Mouse (Mus musculus) intestine, embryonic 16.5 days (tissue): ENCODE measurements at regions not wholly inside any gene's neighbourhood (a gene's known extent, or its start where the extent isn't known, plus 50 kb on each side); places are given as distances from the start of the nearest gene placed in this dataset. TPM values are rescaled to one million over a fixed set of nuclear protein-coding genes. Genes with fewer than 3 reads are reported as not detected.

ENCODE experiments used
- ATAC-seq: fragments of 200-750 bp; cut with Nextera tagmentation; 2 replicates; pipeline ENCODE4 v1.8.0; 2017; ENCODE audit warnings: moderate TSS enrichment, moderate library complexity
- H3K27ac ChIP-seq: fragments of 300-500 bp; sonication (generic); 2 replicates; pipeline ENCODE4 v1.5.1; 2014; ENCODE audit warnings: mild to moderate bottlenecking, low read length
- H3K27me3 ChIP-seq: fragments of 300-500 bp; sonication (generic); replicated peaks from 2 replicates; pipeline ENCODE4 v1.6.1; 2014; ENCODE audit warnings: low read length, control low read depth, mixed read lengths; ENCODE audit not compliant: control insufficient read depth, insufficient read depth
- H3K36me3 ChIP-seq: fragments of 300-500 bp; sonication (generic); 2 replicates; pipeline ENCODE4 v1.6.1; 2014; ENCODE audit warnings: low read length, control low read depth; ENCODE audit not compliant: control insufficient read depth, insufficient read depth
- H3K4me1 ChIP-seq: fragments of 300-500 bp; sonication (generic); 2 replicates; pipeline ENCODE4 v1.6.1; 2014; ENCODE audit warnings: low read length, control low read depth, mixed read lengths; ENCODE audit not compliant: control insufficient read depth, insufficient read depth
- H3K4me2 ChIP-seq: fragments of 300-500 bp; sonication (generic); 2 replicates; pipeline ENCODE4 v1.6.1; 2014; ENCODE audit warnings: low read depth, low read length, control low read depth
- H3K4me3 ChIP-seq: fragments of 300-500 bp; sonication (generic); 2 replicates; pipeline ENCODE4 v1.5.1; 2014; ENCODE audit warnings: mild to moderate bottlenecking, low read length
- H3K9ac ChIP-seq: fragments of 300-500 bp; sonication (generic); 2 replicates; pipeline ENCODE4 v1.6.1; 2014; ENCODE audit warnings: low read depth, low read length
- H3K9me3 ChIP-seq: fragments of 300-500 bp; sonication (generic); 2 replicates; pipeline ENCODE4 v1.6.1; 2016; ENCODE audit warnings: low read length, control low read depth; ENCODE audit not compliant: control insufficient read depth
- WGBS: fragments of 180-500 bp; shearing (Covaris S2); extraction: QIAGEN DNeasy Blood & Tissue Kit; methylation state at CpG from one replicate; pipeline ENCODE4 v1.1.7; 2014; 5-methylcytosine and 5-hydroxymethylcytosine counted together
- microRNA-seq: library from miRNA; unstranded; fragments of <30 nt; microRNA quantifications from one replicate; pipeline ENCODE4, GENCODE M21; 2016

DNA sequence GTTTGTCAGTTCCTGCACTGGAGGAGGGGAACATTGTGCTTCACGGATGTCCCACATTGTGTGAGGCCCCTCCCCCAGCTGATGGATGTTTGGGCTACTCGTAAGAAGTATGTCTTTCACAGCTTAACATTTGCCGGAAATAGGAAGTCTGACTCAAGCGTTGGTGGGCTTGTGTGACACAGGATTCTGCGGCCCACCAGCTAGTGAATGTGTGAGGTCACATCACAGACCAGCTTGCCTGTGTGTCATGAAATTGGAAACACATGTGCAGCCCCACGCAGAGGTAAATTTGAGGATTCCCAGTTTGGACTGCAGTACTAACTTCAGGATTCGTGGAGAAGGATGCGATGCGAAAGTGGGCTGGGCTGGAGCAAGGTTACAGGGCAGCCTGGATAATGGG is 1126.6 kb upstream of the A1bg start:
- Histone ChIP-seq H3K27ac (no peak overlapping the region), H3K9ac (no peak overlapping the region), H3K4me2 (no peak overlapping the region), H3K4me1 (peaks cover 4% of the 10 kb centered on the region; the same call in 1 of the 2 replicates), H3K36me3 (0 out of 2 replicates have a peak, but pooled peaks cover 3% of the 10 kb centered on the region), H3K9me3 (peaks cover 2% of the 10 kb centered on the region; the same call in 1 of the 2 replicates), H3K4me3 (no peak overlapping the region), H3K27me3 (no peaks in the 10 kb centered on the region)
- no peak for ATAC-seq
- WGBS = 69% methylated on average over 9 of the region's 9 CpGs

DNA sequence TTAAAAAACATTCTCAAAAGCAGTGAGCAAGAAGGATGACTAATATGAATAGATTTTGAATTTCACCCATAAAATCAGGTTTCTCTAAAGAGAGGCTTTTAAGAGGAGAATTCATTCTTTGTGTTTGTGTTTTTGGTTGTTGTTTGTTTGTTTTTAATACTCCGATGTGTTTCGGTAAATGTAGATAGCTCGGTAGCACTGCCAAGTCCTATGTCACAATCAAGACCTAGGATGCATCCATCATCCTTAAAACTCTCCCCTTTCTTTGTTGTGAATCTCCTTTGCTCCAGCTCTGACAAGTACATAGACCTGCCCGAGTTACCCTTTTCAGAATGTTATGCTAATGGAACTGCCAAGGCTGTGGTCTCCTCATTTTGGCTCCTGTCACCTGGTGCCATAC is 1126.2 kb upstream of the A1bg start:
- WGBS = 81% methylated on average over 4 of the region's 4 CpGs
- Histone ChIP-seq H3K27ac (no peak overlapping the region), H3K4me1 (peaks cover 4% of the 10 kb centered on the region; the same call in 1 of the 2 replicates), H3K27me3 (no peaks in the 10 kb centered on the region), H3K4me3 (no peak overlapping the region), H3K4me2 (no peak overlapping the region), H3K36me3 (0 out of 2 replicates have a peak, but pooled peaks cover 3% of the 10 kb centered on the region), H3K9me3 (peaks cover 2% of the 10 kb centered on the region; the same call in 1 of the 2 replicates), H3K9ac (no peak overlapping the region)
- ATAC-seq = no peak

DNA sequence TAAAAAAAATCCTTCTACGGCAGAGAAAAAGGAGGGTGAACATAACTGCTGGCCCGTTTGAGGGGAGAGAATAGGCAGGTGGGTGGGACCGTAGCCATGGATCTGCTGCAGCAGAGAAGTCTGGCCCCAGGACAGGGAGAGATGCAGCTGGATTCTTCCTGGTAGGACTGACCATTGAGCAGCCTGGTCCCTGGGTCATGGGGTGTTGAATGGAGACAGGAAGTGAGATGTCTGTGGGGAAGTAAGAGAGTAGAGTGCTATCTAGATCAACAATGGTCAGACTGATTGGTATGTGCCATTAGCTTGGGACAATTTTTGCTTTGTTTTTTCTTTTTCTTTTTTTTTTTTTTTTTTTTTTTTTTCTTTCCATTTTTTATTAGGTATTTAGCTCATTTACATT is 1123.5 kb upstream of the A1bg start:
- H3K4me2 ChIP-seq = no peak overlapping the region
- no peaks in the 10 kb centered on the region for H3K27me3 ChIP-seq
- H3K9me3 ChIP-seq = peaks cover 2% of the 10 kb centered on the region; the same call in 1 of the 2 replicates
- ATAC-seq = no peak
- H3K9ac ChIP-seq = no peak overlapping the region
- no peak overlapping the region for H3K4me3 ChIP-seq
- H3K27ac ChIP-seq = no peak overlapping the region
- 0 out of 2 replicates have a peak, but pooled peaks cover 3% of the 10 kb centered on the region for H3K36me3 ChIP-seq
- 85% methylated on average over 3 of the region's 3 CpGs for WGBS
- H3K4me1 ChIP-seq = no peaks in the 10 kb centered on the region

DNA sequence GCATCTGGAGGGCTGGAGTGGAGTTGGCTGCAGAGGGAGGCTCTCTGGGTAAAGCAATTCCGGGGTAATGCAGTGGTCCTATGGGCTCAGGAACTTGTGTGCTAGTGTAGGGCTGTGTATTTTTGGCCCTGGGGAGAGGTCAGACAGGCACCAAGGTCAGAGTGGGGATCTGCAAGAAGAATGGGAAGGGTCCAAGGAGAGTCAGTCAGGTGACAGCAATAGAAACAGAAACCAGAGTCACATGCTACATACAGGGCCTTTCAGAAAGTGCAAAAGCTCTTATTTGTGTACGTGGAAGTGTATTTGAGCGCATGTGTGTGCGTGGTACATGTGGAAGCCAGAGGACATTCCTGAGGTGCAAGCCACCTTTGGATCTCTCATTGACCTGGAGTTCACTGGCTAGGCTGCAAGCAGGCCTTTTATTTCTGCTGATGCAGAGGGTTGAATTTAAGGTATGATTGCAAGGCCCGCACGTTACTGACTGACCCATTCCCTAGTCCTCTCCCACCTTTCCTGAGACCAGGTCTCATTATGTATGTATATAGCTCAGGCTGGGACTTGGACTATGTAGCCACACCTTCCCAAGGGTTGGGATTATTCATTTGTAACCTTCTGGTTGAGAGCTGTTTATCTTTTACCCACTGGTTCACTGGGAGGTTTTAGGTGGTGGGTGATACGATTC is 1122.0 kb upstream of the A1bg start:
- Histone ChIP-seq H3K9ac (no peak overlapping the region), H3K27me3 (no peaks in the 10 kb centered on the region), H3K4me1 (no peaks in the 10 kb centered on the region), H3K4me2 (no peak overlapping the region), H3K27ac (no peak overlapping the region), H3K4me3 (no peak overlapping the region), H3K36me3 (no peaks in the 10 kb centered on the region), H3K9me3 (no peaks in the 10 kb centered on the region)
- ATAC-seq = no peak
- 91% methylated on average over 7 of the region's 7 CpGs for WGBS

DNA sequence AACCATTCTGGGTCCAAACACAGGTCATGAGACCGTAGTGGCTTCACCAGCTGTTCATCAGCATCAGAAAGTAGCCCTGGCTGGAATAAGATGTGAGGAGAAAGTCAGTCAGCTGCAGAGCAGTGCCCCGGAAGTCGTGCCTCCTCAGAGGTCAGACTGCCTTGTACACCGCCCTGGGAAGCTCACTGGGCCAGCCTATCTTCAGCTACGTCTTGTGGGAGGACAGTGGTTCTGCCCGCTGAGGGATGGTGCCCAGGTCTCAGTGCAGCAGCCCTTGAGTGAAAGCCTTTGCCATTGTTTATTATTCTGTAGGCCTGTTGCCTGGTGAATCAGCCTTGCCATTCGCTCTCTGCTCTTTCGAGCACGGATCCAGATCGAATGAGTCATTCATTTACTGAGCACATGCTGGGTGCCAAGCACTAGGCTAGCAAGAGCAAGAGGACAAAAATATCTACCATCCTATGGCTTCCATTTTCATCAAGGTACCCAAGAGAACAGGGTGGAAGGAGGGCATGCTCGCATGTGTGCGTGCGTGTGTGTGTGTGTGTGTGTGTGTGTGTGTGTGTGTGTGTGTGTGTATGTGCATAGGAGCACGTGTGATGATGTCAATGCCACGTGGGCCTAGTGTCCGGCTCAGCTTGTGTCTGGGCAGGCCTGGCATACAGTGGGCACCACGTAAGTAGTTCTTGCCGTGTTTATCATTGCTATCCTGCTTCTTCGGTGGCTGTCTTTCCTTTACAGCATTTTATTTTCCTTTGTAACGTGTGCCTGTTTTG is 1121.0 kb upstream of the A1bg start:
- Histone ChIP-seq H3K9me3 (no peaks in the 10 kb centered on the region), H3K27me3 (no peaks in the 10 kb centered on the region), H3K4me2 (no peak overlapping the region), H3K4me1 (peaks cover 3% of the 10 kb centered on the region; the same call in 1 of the 2 replicates), H3K9ac (no peak overlapping the region), H3K27ac (no peak overlapping the region), H3K4me3 (no peak overlapping the region), H3K36me3 (no peaks in the 10 kb centered on the region)
- 76% methylated on average over 20 of the region's 20 CpGs for WGBS
- peak; percentile 41 for ATAC-seq

DNA sequence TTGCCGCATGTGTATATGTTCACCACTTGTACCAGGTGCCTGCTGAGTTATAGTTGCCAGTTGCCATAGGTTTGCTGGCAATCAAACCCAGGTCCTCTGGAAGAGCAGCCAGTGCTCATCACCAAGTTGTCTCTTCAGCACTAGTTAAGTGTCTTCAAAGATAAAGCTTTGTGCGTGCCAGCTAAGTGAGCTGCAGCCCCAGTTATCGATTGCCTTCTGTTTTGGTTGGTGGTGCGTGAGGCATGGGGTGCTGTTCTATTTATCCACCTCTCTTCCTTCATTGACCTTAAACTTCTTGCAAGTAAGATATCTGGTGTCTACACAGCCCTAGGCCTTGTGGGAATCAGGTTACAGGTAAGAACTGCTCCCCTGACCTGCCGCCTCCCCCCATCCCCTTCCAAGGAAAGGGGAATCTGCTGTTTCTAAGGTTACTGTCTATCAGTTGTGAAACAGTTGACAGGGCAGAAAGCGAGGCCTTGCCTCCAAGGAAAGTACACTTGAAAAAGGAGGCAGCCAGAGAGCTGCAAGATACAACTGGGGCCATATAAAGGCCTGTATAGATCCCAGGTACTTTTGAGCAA is 1120.2 kb upstream of the A1bg start:
- Histone ChIP-seq H3K4me1 (peaks cover 3% of the 10 kb centered on the region; the same call in 1 of the 2 replicates), H3K27me3 (no peaks in the 10 kb centered on the region), H3K9me3 (no peaks in the 10 kb centered on the region), H3K36me3 (no peaks in the 10 kb centered on the region), H3K4me2 (no peak overlapping the region), H3K4me3 (no peak overlapping the region), H3K9ac (no peak overlapping the region), H3K27ac (no peak overlapping the region)
- no peak for ATAC-seq
- WGBS = 88% methylated on average over 6 of the region's 6 CpGs

Small RNA genes lying in the stretch of these regions (microRNA-seq; reads per million reads assigned to microRNA genes)
- gene Gm24810 = not detected
